Mouse (Mus musculus) embryonic fibroblast, embryonic 13.5 days (primary cell): Measurements from ENCODE around the gene Zfyve27. TPM values are rescaled to one million over a fixed set of nuclear protein-coding genes. Genes with fewer than 3 reads are reported as not detected.

Experiments
- H3K27ac ChIP-seq: 2 replicates; pipeline ENCODE4 v1.5.1; 2012; ENCODE audit warnings: low read length, control low read depth, inconsistent platforms; ENCODE audit not compliant: insufficient read depth
- H3K4me1 ChIP-seq: 2 replicates; pipeline ENCODE4 v1.6.1; 2011; ENCODE audit warnings: low read length; ENCODE audit not compliant: control insufficient read depth, insufficient read depth
- H3K4me3 ChIP-seq: 2 replicates; pipeline ENCODE4 v1.5.1; 2011; ENCODE audit warnings: mild to moderate bottlenecking, control low read depth, low read length; ENCODE audit not compliant: insufficient read depth
- CTCF ChIP-seq: IDR thresholded peaks from 2 replicates; pipeline ENCODE4 v1.5.1; 2011; ENCODE audit warnings: mild to moderate bottlenecking, control low read depth, low read length, moderate library complexity, borderline replicate concordance; ENCODE audit not compliant: insufficient read depth
- POLR2A ChIP-seq: IDR thresholded peaks from 2 replicates; pipeline ENCODE4 v1.6.1; 2011; ENCODE audit warnings: low read depth, mild to moderate bottlenecking, control low read depth, low read length, moderate library complexity
- polyA plus RNA-seq: library from polyadenylated mRNA; stranded (reverse); fragments of >200 nt; gene quantifications from 2 replicates; pipeline ENCODE4 v1.2.4, GENCODE M21; 2011; ENCODE audit warnings: low read depth; ENCODE audit not compliant: missing spikeins, insufficient read length

The Zfyve27 gene
- polyA plus RNA-seq, 1 experiment = 15.4 TPM

GRCm38 (mm10) chr19:42148569-42148860, 15.2 kb upstream of the Zfyve27 start:
- peak; percentile 73 for TF ChIP-seq POLR2A
- no peak for TF ChIP-seq CTCF
- Histone ChIP-seq H3K4me3 (peak overlapping the region; percentile 71), H3K27ac (peak overlapping the region; percentile 79; the same call in 1 of the 2 replicates), H3K4me1 (peaks cover 20% of the 10 kb centered on the region; the same call in 1 of the 2 replicates)

- Histone ChIP-seq H3K4me3 (no peak overlapping the region), H3K4me1 (peaks cover 15% of the 10 kb centered on the region; the same call in 1 of the 2 replicates), H3K27ac (no peak overlapping the region)
- TF ChIP-seq POLR2A (0 out of 2 replicates have a peak, but pooled peaks have one; percentile 2), CTCF (peak; percentile 35; the same call in 1 of the 2 replicates)
These were observed 11.8 kb upstream of the Zfyve27 start for GRCm38 (mm10) chr19:42151990-42152389.

GRCm38 (mm10) chr19:42157493-42158237, 6.1 kb upstream of the Zfyve27 start:
- no peak overlapping the region for H3K27ac ChIP-seq
- TF ChIP-seq POLR2A (no peak), CTCF (no peak)
- H3K4me3 ChIP-seq = no peak overlapping the region
- H3K4me1 ChIP-seq = no peaks in the 10 kb centered on the region

- TF ChIP-seq POLR2A (no peak), CTCF (no peak)
- no peak overlapping the region for H3K4me3 ChIP-seq
These were observed 5.3 kb upstream of the Zfyve27 start for GRCm38 (mm10) chr19:42158246-42159017.

GRCm38 (mm10) chr19:42164188-42164587, 437 bp downstream of the Zfyve27 start:
- Histone ChIP-seq H3K4me1 (no peaks in the 10 kb centered on the region), H3K27ac (no peak overlapping the region), H3K4me3 (no peak overlapping the region)
- TF ChIP-seq POLR2A (no peak), CTCF (no peak)

More at GRCm38 (mm10) chr19:42158246-42159017, 5.3 kb upstream of the Zfyve27 start:
- no peak overlapping the region for H3K27ac ChIP-seq
- no peaks in the 10 kb centered on the region for H3K4me1 ChIP-seq

- TF ChIP-seq POLR2A (no peak; the same call in 1 of the 2 replicates), CTCF (peak; percentile 81; the same call in 1 of the 2 replicates)
- no peaks in the 10 kb centered on the region for H3K4me1 ChIP-seq
- H3K27ac ChIP-seq = no peak overlapping the region
- no peak overlapping the region for H3K4me3 ChIP-seq
These were observed 2.4 kb downstream of the Zfyve27 start for GRCm38 (mm10) chr19:42166130-42166529.

- H3K27ac ChIP-seq = no peak overlapping the region
- H3K4me3 ChIP-seq = no peak overlapping the region
- TF ChIP-seq POLR2A (no peak), CTCF (no peak)
- 0 out of 2 replicates have a peak, but pooled peaks cover 5% of the 10 kb centered on the region for H3K4me1 ChIP-seq
These were observed 3.0 kb downstream of the Zfyve27 start for GRCm38 (mm10) chr19:42166766-42167165.

GRCm38 (mm10) chr19:42167489-42167888, 3.7 kb downstream of the Zfyve27 start:
- TF ChIP-seq POLR2A (no peak), CTCF (no peak)

GRCm38 (mm10) chr19:42169322-42169975, 5.7 kb downstream of the Zfyve27 start:
- Histone ChIP-seq H3K4me1 (0 out of 2 replicates have a peak, but pooled peaks cover 5% of the 10 kb centered on the region), H3K4me3 (no peak overlapping the region), H3K27ac (no peak overlapping the region)
- TF ChIP-seq CTCF (no peak), POLR2A (no peak)

More at GRCm38 (mm10) chr19:42167489-42167888, 3.7 kb downstream of the Zfyve27 start:
- Histone ChIP-seq H3K4me3 (no peak overlapping the region), H3K27ac (no peak overlapping the region), H3K4me1 (0 out of 2 replicates have a peak, but pooled peaks cover 5% of the 10 kb centered on the region)
